Mouse (Mus musculus): Measurements from ENCODE around the gene Fbxw10.

GRCm38 (mm10) chr11:62869201-62869600 is 22.3 kb downstream of the Fbxw10 start:
- TF ChIP-seq CTCF (IDR thresholded peaks at IDR 0.05; ENCODE audit: extremely low read depth, insufficient read length, insufficient replicate concordance, low read depth, low read length): no peak
- TF ChIP-seq POLR2A (IDR thresholded peaks at IDR 0.05; ENCODE audit: low read depth, low read length): no peak
